Mouse (Mus musculus): ENCODE measurements around the gene Ap2m1. TPM values are rescaled to one million over a fixed set of nuclear protein-coding genes. Genes with fewer than 3 reads are reported as not detected.

Gene Ap2m1
- polyA plus RNA-seq, 1 experiment from 2014 or later, result 388 TPM

DNA sequence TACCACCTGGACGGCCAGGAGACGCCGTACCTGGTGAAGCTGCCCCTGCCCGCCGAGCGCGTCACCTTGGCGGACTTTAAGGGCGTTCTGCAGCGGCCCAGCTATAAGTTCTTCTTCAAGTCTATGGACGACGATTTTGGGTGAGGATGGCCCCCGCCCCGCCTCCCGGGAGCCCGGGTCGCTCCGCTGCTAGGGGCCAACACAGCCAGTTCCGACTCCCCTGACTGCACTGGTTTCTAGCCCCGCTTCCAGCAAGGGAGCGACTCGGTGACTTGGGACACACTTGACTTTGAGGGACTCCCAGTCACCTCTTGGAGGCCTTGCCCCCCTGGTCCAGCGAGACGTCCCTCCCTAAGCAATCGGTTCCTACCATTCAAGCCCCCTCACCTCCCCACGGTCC lies 18.1 kb upstream of the Ap2m1 start:
- peaks cover 26% of the 10 kb centered on the region for H3K4me1 ChIP-seq (ENCODE audit: control insufficient read depth, low read depth, low read length)
- H3K27me3 ChIP-seq (ENCODE audit: control insufficient read depth, insufficient read depth, low read depth, low read length), result no peaks in the 10 kb centered on the region
- H3K4me3 ChIP-seq (ENCODE audit: low read depth, low read length), result peak overlapping the region; percentile 92
- H3K36me3 ChIP-seq (ENCODE audit: control insufficient read depth, insufficient read depth), result no peaks in the 10 kb centered on the region
- peak overlapping the region; percentile 79 for H3K4me2 ChIP-seq (ENCODE audit: low read depth, low read length)
- ATAC-seq (ENCODE audit: low read depth), result peak; percentile 25
- H3K9me3 ChIP-seq (replicated peaks; ENCODE audit: control insufficient read depth, low read length), result no peaks in the 10 kb centered on the region
- peak overlapping the region; percentile 85 for H3K27ac ChIP-seq (ENCODE audit: low read length)
- WGBS (ENCODE audit: insufficient replicate concordance), result under 1% methylated on average over 26 of the region's 26 CpGs
- peak overlapping the region; percentile 95 for H3K9ac ChIP-seq (ENCODE audit: low read depth, low read length)

DNA sequence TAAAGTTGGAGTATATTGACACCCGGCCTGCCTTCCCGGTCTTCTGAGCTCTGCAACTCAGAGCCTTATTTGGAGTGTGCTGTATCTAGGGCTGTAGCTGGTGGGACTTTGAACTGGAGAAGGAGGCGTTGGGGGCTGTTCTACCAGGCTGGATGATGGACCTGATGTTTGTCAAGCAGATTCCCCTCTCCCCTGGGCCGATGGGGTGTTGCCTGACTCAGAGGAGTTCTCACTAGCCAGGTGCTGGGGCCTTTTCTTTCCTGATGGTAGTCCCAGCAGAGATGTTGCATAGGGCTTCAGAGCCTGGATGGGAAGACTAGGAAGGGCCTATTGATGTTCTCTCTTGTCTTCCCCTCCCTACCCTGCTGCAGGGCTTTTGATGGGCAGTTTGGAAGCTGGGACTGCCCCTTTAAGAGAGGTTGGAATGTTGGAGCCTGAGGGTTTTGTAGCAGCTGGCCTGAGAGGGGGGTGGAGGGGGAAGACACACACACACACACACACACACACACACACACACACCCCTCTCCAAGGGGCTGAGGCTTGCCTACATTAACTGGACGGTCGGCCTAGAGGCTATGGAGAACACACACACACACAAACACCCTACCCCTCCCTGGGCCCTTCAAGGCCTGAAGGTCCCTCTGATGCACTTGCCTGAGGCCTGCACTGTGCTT lies 17.4 kb upstream of the Ap2m1 start:
- WGBS (ENCODE audit: insufficient replicate concordance), result 19% methylated on average over 6 of the region's 6 CpGs
- H3K27ac ChIP-seq (ENCODE audit: low read length), result peak overlapping the region; percentile 85
- ATAC-seq (ENCODE audit: low read depth), result 0 out of 2 replicates have a peak, but pooled peaks have one; percentile 6

DNA sequence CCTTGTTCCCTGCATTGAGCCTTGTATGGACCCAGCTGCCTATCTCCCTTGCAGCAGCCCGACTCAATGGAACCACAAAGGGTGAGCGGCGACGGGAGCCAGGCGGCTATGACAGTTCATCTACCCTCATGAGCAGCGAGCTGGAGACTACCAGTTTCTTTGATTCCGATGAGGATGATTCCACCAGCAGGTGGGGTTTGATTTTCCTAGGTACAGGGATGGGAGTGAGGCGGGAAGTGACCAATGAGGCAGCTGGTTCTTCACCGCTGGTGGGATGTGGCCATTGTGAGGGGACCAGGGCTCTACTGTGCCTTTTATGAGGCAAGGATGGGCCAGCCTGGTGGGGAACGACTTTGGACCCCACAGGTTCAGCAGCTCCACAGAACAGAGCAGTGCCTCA lies 11.4 kb upstream of the Ap2m1 start:
- peaks cover 9% of the 10 kb centered on the region for H3K4me1 ChIP-seq (ENCODE audit: control insufficient read depth, low read depth, low read length)
- WGBS (ENCODE audit: insufficient replicate concordance), result 81% methylated on average over 10 of the region's 10 CpGs
- no peak overlapping the region for H3K27ac ChIP-seq (ENCODE audit: low read length)
- H3K4me2 ChIP-seq (ENCODE audit: low read depth, low read length), result no peak overlapping the region
- H3K36me3 ChIP-seq (ENCODE audit: control insufficient read depth, insufficient read depth), result peaks cover 26% of the 10 kb centered on the region
- no peaks in the 10 kb centered on the region for H3K27me3 ChIP-seq (ENCODE audit: control insufficient read depth, insufficient read depth, low read depth, low read length)
- ATAC-seq (ENCODE audit: low read depth), result no peak
- no peaks in the 10 kb centered on the region for H3K9me3 ChIP-seq (replicated peaks; ENCODE audit: control insufficient read depth, low read length)
- H3K4me3 ChIP-seq (ENCODE audit: low read depth, low read length), result no peak overlapping the region
- H3K9ac ChIP-seq (ENCODE audit: low read depth, low read length), result no peak overlapping the region

More for the DNA sequence above, 17.4 kb upstream of the Ap2m1 start:
- H3K9me3 ChIP-seq (replicated peaks; ENCODE audit: control insufficient read depth, low read length), result no peaks in the 10 kb centered on the region
- H3K4me2 ChIP-seq (ENCODE audit: low read depth, low read length), result peak overlapping the region; percentile 79
- H3K4me3 ChIP-seq (ENCODE audit: low read depth, low read length), result peak overlapping the region; percentile 92
- H3K4me1 ChIP-seq (ENCODE audit: control insufficient read depth, low read depth, low read length), result peaks cover 26% of the 10 kb centered on the region
- H3K27me3 ChIP-seq (ENCODE audit: control insufficient read depth, insufficient read depth, low read depth, low read length), result no peaks in the 10 kb centered on the region
- H3K9ac ChIP-seq (ENCODE audit: low read depth, low read length), result peak overlapping the region; percentile 95
- H3K36me3 ChIP-seq (ENCODE audit: control insufficient read depth, insufficient read depth), result no peaks in the 10 kb centered on the region

DNA sequence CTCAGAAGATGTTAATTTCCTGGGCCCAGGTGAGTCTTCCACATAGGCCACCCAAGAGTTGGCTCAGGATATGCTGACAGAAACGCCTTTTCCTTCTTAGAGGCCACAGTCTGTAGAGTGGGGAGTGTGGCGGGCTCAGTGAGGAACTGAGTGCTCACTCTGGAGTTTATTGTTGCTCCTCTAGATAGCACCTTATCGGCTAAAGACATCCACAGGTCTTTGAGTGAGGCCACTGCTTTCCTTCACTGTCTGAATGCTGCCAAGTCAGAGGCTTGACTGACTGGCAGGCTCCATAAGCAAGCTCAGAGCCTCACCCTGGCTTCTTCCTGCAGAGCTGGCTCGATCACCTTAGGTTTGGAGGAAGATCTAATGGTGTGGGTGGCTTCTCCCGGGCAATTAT lies 6.5 kb upstream of the Ap2m1 start:
- Histone ChIP-seq H3K27me3 (ENCODE audit: control insufficient read depth, insufficient read depth, low read depth, low read length) (no peaks in the 10 kb centered on the region), H3K27ac (ENCODE audit: low read length) (peak overlapping the region; percentile 13; the same call in 1 of the 2 replicates), H3K4me1 (ENCODE audit: control insufficient read depth, low read depth, low read length) (peaks cover 3% of the 10 kb centered on the region), H3K4me2 (ENCODE audit: low read depth, low read length) (no peak overlapping the region), H3K4me3 (ENCODE audit: low read depth, low read length) (no peak overlapping the region), H3K36me3 (ENCODE audit: control insufficient read depth, insufficient read depth) (peaks cover 28% of the 10 kb centered on the region), H3K9ac (ENCODE audit: low read depth, low read length) (no peak overlapping the region), H3K9me3 (replicated peaks; ENCODE audit: control insufficient read depth, low read length) (no peaks in the 10 kb centered on the region)
- 48% methylated on average over 5 of the region's 5 CpGs for WGBS (ENCODE audit: insufficient replicate concordance)
- peak; percentile 79 for ATAC-seq (ENCODE audit: low read depth)

DNA sequence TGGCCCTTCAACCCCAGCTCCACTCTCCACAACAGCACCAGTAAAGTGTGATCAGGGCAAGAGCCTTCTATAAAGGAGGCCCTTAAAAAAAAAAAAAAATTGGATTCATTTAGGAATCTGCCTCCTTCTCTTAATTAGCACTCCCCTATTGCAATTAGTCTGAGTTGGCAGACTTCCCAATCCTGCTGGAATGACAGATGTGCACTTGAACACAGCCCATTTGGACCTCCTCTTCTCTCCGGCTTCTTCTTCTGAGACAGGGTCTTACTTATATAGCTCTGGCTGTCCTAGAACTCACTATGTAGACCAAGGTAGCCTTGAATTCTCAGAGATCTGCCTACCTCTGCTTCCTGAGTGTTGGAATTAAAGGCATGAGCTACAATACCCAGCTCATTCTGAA lies 5.9 kb upstream of the Ap2m1 start:
- no peaks in the 10 kb centered on the region for H3K9me3 ChIP-seq (replicated peaks; ENCODE audit: control insufficient read depth, low read length)
- no peak overlapping the region for H3K4me2 ChIP-seq (ENCODE audit: low read depth, low read length)
- no peak overlapping the region for H3K9ac ChIP-seq (ENCODE audit: low read depth, low read length)
- H3K36me3 ChIP-seq (ENCODE audit: control insufficient read depth, insufficient read depth), result peaks cover 22% of the 10 kb centered on the region
- WGBS (ENCODE audit: insufficient replicate concordance), result 90% methylated on average over 1 of the region's 1 CpGs
- H3K4me3 ChIP-seq (ENCODE audit: low read depth, low read length), result no peak overlapping the region
- ATAC-seq (ENCODE audit: low read depth), result no peak
- peaks cover 3% of the 10 kb centered on the region for H3K4me1 ChIP-seq (ENCODE audit: control insufficient read depth, low read depth, low read length)
- no peaks in the 10 kb centered on the region for H3K27me3 ChIP-seq (ENCODE audit: control insufficient read depth, insufficient read depth, low read depth, low read length)
- no peak overlapping the region for H3K27ac ChIP-seq (ENCODE audit: low read length)

DNA sequence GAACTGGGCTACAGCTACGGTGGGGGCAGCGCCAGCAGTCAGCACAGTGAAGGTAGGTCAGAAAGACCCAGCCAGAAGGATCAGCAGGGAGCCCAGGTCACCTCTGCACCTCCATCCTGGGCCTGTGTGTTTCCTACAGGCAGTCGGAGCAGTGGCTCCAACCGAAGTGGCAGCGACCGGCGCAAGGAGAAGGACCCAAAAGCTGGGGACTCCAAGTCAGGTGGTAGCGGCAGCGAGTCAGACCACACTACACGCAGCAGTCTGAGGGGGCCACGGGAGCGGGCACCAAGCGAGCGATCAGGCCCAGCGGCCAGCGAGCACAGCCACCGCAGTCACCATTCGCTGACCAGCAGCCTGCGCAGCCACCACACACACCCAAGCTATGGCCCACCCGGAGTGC lies 4.3 kb upstream of the Ap2m1 start:
- H3K36me3 ChIP-seq (ENCODE audit: control insufficient read depth, insufficient read depth), result peaks cover 15% of the 10 kb centered on the region
- no peak for ATAC-seq (ENCODE audit: low read depth)
- no peak overlapping the region for H3K27ac ChIP-seq (ENCODE audit: low read length)
- no peaks in the 10 kb centered on the region for H3K9me3 ChIP-seq (replicated peaks; ENCODE audit: control insufficient read depth, low read length)
- no peak overlapping the region for H3K4me2 ChIP-seq (ENCODE audit: low read depth, low read length)
- WGBS (ENCODE audit: insufficient replicate concordance), result 87% methylated on average over 20 of the region's 20 CpGs
- peaks cover 3% of the 10 kb centered on the region for H3K4me1 ChIP-seq (ENCODE audit: control insufficient read depth, low read depth, low read length)
- H3K27me3 ChIP-seq (ENCODE audit: control insufficient read depth, insufficient read depth, low read depth, low read length), result no peaks in the 10 kb centered on the region
- H3K9ac ChIP-seq (ENCODE audit: low read depth, low read length), result no peak overlapping the region
- no peak overlapping the region for H3K4me3 ChIP-seq (ENCODE audit: low read depth, low read length)

DNA sequence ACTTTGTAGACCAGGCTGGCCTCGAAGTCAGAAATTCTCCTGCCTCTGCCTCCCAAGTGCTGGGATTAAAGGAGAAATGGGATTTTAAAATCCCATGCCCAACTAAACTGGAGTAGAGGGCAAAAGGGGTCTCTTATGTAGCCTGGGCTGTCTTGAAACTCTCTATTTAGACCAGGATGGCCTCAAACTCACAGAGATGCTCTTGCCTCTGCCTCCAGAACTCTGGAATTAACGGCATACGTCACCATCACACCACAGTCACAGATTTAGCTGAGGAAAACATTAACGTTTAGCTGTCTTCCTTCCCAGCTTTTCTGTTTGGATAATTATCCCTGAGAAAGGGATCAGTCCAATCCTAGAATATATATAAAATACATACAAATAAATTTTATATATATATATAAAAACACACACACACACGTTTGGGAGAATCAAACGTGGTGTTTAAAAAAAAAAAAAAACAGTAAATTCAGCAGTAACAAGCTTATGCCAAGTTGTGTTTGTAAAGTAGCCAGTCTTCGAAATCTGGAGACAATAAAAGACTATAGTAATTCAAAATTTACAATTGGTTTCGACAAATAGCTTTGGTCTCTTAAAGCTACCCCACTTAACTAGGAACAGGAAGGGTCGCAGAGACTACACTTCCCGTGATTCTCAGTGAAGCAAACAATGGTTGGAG lies 522 bp upstream of the Ap2m1 start:
- no peak for ATAC-seq (ENCODE audit: low read depth)
- Histone ChIP-seq H3K4me1 (ENCODE audit: control insufficient read depth, low read depth, low read length) (peaks cover 23% of the 10 kb centered on the region), H3K27me3 (ENCODE audit: control insufficient read depth, insufficient read depth, low read depth, low read length) (no peaks in the 10 kb centered on the region), H3K4me3 (ENCODE audit: low read depth, low read length) (peak overlapping the region; percentile 68), H3K4me2 (ENCODE audit: low read depth, low read length) (peak overlapping the region; percentile 56), H3K27ac (ENCODE audit: low read length) (no peak overlapping the region), H3K9me3 (replicated peaks; ENCODE audit: control insufficient read depth, low read length) (no peaks in the 10 kb centered on the region), H3K9ac (ENCODE audit: low read depth, low read length) (no peak overlapping the region), H3K36me3 (ENCODE audit: control insufficient read depth, insufficient read depth) (peaks cover 23% of the 10 kb centered on the region)
- WGBS (ENCODE audit: insufficient replicate concordance), result 36% methylated on average over 10 of the region's 10 CpGs

DNA sequence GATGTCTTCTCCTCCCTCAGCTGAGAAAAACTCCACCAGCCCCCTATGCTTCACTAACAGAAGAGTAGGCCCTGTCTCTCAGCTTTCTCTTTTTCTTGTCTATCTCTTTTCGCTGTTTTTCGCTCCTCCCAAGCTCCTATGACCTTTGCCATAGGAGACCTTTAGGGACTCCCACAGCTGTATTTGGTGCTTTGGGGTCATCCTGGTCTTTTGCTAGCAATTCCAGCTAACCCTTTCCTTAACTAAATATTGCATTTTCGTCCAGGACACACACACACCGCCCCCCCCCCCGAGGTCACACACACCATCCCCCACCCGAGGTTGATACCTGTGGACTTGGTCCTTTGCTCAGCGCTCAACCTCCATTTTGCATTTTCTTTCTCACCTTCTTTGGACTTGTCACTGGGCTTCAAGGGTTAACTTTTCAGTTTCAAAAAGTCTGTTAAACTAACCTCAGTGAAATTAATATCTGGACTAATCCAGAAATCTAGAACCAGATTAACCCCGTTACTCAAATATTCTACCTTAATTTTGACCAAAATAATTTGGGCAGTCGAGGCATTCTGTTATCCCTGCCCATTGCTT lies 895 bp downstream of the Ap2m1 start:
- WGBS (ENCODE audit: insufficient replicate concordance), result 19% methylated on average over 9 of the region's 9 CpGs
- peaks cover 32% of the 10 kb centered on the region for H3K36me3 ChIP-seq (ENCODE audit: control insufficient read depth, insufficient read depth)
- H3K27ac ChIP-seq (ENCODE audit: low read length), result peak overlapping the region; percentile 95
- no peaks in the 10 kb centered on the region for H3K27me3 ChIP-seq (ENCODE audit: control insufficient read depth, insufficient read depth, low read depth, low read length)
- H3K4me1 ChIP-seq (ENCODE audit: control insufficient read depth, low read depth, low read length), result peaks cover 26% of the 10 kb centered on the region
- H3K4me3 ChIP-seq (ENCODE audit: low read depth, low read length), result peak overlapping the region; percentile 68
- no peak for ATAC-seq (ENCODE audit: low read depth)
- H3K9ac ChIP-seq (ENCODE audit: low read depth, low read length), result peak overlapping the region; percentile 72
- no peaks in the 10 kb centered on the region for H3K9me3 ChIP-seq (replicated peaks; ENCODE audit: control insufficient read depth, low read length)
- peak overlapping the region; percentile 79 for H3K4me2 ChIP-seq (ENCODE audit: low read depth, low read length)

DNA sequence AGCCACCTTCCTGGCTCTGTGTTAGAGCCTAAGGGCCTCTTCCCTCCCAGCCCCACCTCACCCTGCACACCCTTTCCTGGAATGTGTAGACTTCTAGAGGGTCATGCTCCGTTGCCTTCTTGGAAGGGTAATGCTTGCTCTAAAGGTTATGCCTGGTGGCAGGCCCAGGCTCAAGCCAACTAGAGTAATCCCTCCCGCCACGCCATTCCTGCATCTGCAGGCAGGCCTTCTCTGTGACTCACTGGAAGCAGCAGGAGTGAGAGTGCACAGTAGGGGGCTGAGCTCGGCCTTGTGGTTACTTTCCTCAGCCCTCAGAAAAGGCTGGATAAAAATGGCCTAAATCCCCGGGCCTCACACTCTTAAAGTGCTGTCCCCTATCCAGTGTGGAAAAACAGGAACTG lies 1.8 kb downstream of the Ap2m1 start:
- ATAC-seq (ENCODE audit: low read depth), result no peak
- no peaks in the 10 kb centered on the region for H3K9me3 ChIP-seq (replicated peaks; ENCODE audit: control insufficient read depth, low read length)
- peaks cover 41% of the 10 kb centered on the region for H3K36me3 ChIP-seq (ENCODE audit: control insufficient read depth, insufficient read depth)
- WGBS (ENCODE audit: insufficient replicate concordance), result 32% methylated on average over 5 of the region's 5 CpGs
- H3K9ac ChIP-seq (ENCODE audit: low read depth, low read length), result peak overlapping the region; percentile 72
- H3K4me1 ChIP-seq (ENCODE audit: control insufficient read depth, low read depth, low read length), result peaks cover 26% of the 10 kb centered on the region
- H3K4me3 ChIP-seq (ENCODE audit: low read depth, low read length), result peak overlapping the region; percentile 68
- H3K27me3 ChIP-seq (ENCODE audit: control insufficient read depth, insufficient read depth, low read depth, low read length), result no peaks in the 10 kb centered on the region
- peak overlapping the region; percentile 95 for H3K27ac ChIP-seq (ENCODE audit: low read length)
- peak overlapping the region; percentile 79 for H3K4me2 ChIP-seq (ENCODE audit: low read depth, low read length)

All from liver, embryonic 16.5 days (tissue).